Mouse (Mus musculus) hindbrain, embryonic 10.5 days (tissue): ENCODE data around the gene Krt34. TPM values are rescaled to one million over a fixed set of nuclear protein-coding genes. Genes with fewer than 3 reads are reported as not detected.

Source experiments
- DNase-seq: peaks from one replicate; pipeline ENCODE4 v3.0.0-alpha.2; 2017; ENCODE audit warnings: low spot score
- H3K27ac ChIP-seq: fragments of 300-500 bp; sonication (generic); 2 replicates; pipeline ENCODE4 v1.5.1; 2016; ENCODE audit warnings: mild to moderate bottlenecking, moderate library complexity
- H3K27me3 ChIP-seq: fragments of 300-500 bp; sonication (generic); 2 replicates; pipeline ENCODE4 v1.6.1; 2016; ENCODE audit warnings: mild to moderate bottlenecking; ENCODE audit not compliant: poor library complexity, insufficient read depth, severe bottlenecking
- H3K36me3 ChIP-seq: fragments of 300-500 bp; sonication (generic); 2 replicates; pipeline ENCODE4 v1.6.1; 2016; ENCODE audit warnings: mild to moderate bottlenecking, moderate library complexity
- H3K4me1 ChIP-seq: fragments of 300-500 bp; sonication (generic); replicated peaks from 2 replicates; pipeline ENCODE4 v1.6.1; 2016; ENCODE audit warnings: mild to moderate bottlenecking
- H3K4me3 ChIP-seq: fragments of 300-500 bp; sonication (generic); 2 replicates; pipeline ENCODE4 v1.5.1; 2016; ENCODE audit warnings: mild to moderate bottlenecking, moderate library complexity
- H3K9me3 ChIP-seq: fragments of 300-500 bp; sonication (generic); 2 replicates; pipeline ENCODE4 v1.6.1; 2016; ENCODE audit warnings: mild to moderate bottlenecking, moderate library complexity
- WGBS: fragments of 180-500 bp; shearing (Covaris S2); methylation state at CpG from one replicate; pipeline ENCODE4 v1.1.7; 2016; 5-methylcytosine and 5-hydroxymethylcytosine counted together
- polyA plus RNA-seq: library from polyadenylated mRNA; unstranded; fragments of >200 nt; fragmentation: Nextera tagmentation; extraction: Ambion mirVana; gene quantifications from 2 replicates; pipeline ENCODE4 v1.2.1, GENCODE M21; 2016

Gene Krt34
- not detected in 2 replicates for polyA plus RNA-seq

DNA sequence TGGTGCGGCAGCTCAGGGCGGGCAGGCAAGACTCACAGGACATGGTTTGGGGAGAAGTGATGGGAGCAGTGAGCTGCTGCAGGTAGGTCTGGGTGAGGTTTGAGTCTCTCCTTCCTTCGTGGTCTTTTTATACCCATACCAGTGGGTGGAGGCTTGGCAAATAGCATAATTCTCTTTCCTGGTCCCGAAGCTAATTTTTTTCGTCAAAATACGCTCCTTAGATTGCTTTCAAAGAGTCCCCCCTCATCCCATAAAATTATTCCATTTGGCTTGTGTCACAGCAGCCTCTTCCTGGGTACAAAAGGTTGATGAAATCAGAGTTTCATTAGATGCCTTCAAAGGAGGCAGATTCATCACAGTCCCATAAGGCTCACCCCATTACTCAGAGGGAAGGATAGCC is at the start of gene Krt34:
Krt34 (minus strand) TSS at position 101 of the 400 bp plus-strand sequence.
- WGBS, result 87% methylated on average over 6 of the region's 6 CpGs
- H3K4me3 ChIP-seq, result no peak within 1 kb of the TSS
- H3K4me1 ChIP-seq, result no peaks in the 10 kb centered on the region
- H3K9me3 ChIP-seq, result no peaks in the 10 kb centered on the region
- no peak for DNase-seq
- no peaks in the 10 kb centered on the region for H3K36me3 ChIP-seq
- no peak within 1 kb of the TSS for H3K27ac ChIP-seq
- no peaks in the 10 kb centered on the region for H3K27me3 ChIP-seq

DNA sequence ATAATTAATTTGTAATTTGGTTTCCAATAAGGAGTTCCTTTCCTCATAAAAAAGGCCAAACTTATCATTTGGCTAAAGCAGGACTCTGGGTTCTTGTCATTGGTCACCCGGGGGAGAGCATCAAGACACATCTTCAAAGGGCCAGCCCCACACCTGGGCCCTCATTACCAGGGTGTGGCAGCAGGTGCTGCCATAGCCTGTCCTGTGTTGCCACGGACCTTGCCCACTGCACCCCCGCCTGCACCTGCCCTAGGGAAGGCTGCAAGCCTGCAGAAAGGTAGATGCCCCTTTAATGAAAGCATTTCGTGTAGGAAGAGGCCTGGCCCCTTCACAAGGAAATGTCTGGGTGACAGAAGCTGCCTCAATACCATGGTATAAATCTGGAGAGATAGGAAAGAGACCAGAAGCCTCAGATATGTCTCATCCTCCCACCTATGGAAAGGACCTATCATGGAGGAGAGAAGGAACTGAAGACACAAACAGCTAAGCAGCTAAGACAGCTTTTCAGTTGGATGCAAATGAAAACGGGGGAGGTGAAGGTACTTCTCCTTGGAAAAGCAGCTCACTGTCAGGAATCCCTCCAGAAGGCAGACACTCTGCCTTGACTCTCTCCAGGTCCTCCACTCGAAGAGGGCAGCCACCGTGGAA is 47.1 kb upstream of the Krt34 start:
- peaks cover 3% of the 10 kb centered on the region; the same call in 1 of the 2 replicates for H3K9me3 ChIP-seq
- no peak for DNase-seq
- no peak overlapping the region for H3K4me3 ChIP-seq
- no peaks in the 10 kb centered on the region for H3K36me3 ChIP-seq
- WGBS, result 74% methylated on average over 7 of the region's 7 CpGs
- no peaks in the 10 kb centered on the region for H3K4me1 ChIP-seq
- no peaks in the 10 kb centered on the region for H3K27me3 ChIP-seq
- no peak overlapping the region for H3K27ac ChIP-seq

DNA sequence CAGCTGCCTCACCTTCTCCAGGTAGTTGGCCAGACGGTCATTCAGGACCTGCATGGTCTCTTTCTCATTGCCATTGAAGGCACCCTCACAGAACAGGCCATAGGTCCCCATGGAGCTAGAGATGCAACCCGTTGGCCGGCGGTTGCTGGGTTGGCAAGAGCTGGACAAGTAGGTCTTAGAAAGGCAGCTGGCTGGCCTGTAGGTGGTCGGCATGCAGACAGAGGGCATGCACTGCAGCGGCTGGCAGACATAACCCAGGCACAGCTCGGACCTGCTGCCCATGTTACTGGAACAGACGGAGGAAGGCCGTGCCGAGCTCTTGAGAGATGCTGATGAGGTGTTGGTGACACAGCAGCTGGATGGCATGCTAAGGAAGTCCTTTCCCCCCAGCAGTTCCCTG is 46.5 kb upstream of the Krt34 start, which contains the start of gene Krt32:
Krt32 (minus strand) TSS at position 366 of the 400 bp plus-strand sequence.
- no peaks in the 10 kb centered on the region for H3K4me1 ChIP-seq
- 93% methylated on average over 10 of the region's 10 CpGs for WGBS
- H3K9me3 ChIP-seq, result peaks cover 3% of the 10 kb centered on the region; the same call in 1 of the 2 replicates
- no peaks in the 10 kb centered on the region for H3K36me3 ChIP-seq
- no peaks in the 10 kb centered on the region for H3K27me3 ChIP-seq
- H3K27ac ChIP-seq, result no peak within 1 kb of the TSS
- DNase-seq, result no peak
- H3K4me3 ChIP-seq, result no peak within 1 kb of the TSS

DNA sequence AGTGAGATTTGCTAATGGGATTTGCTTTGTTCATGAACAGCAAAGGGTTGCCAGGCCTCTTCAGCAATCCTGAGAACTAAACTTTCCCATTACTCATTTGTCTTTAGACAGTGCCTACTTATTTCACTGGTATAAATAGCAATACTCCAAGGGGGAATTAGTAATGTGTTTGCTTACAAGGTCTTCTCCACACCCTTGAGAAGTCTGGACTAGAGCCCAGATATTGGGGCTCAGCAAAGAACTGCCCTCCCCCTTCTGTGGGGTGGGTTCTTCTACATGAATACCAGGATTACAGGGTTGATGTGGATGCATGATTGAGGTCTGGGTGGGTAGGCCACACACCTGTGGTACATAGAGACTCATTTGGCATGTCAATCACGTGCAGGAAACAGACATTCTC is 32.5 kb upstream of the Krt34 start:
- Histone ChIP-seq H3K4me1 (no peaks in the 10 kb centered on the region), H3K27me3 (no peaks in the 10 kb centered on the region), H3K9me3 (no peaks in the 10 kb centered on the region), H3K36me3 (no peaks in the 10 kb centered on the region), H3K27ac (no peak overlapping the region), H3K4me3 (no peak overlapping the region)
- 68% methylated on average over 1 of the region's 1 CpGs for WGBS
- no peak for DNase-seq

DNA sequence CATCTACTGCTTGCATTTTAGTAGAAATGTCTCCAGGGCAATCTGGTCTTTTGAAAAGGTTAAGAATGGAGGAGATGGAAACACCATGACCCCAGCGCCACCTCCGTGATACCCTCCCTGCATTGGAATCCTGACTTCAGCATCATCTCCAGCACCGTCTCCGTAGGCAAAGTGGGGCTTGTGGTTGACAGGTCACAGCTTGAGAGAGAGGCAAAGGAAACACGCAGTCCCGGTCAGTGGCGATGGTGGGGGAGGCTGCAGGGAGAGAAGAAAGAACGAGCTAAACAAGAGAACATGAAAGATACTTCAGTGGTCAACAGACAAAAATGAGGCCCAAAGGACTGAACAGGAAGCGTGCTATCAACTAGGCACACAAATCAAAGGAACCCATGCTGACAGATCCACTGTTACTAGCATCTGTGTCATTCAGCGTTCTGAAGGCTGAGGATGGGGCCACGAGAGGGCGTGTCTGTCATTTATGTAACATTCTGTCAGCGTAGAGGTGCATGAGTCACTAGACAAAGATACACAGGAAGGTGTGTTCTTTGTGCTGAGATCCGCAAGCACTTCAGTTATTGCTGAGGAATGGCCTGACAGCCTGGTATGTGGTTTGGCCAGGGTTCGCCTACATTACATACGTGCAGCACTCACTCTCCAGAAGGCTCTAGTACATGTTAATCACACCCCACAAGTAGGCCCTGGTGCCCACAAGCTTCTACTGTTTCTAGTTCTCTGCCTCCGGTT is 26.1 kb upstream of the Krt34 start:
- 80% methylated on average over 17 of the region's 17 CpGs for WGBS
- H3K4me3 ChIP-seq, result no peak overlapping the region
- no peak for DNase-seq
- H3K27me3 ChIP-seq, result no peaks in the 10 kb centered on the region
- H3K27ac ChIP-seq, result no peak overlapping the region
- H3K4me1 ChIP-seq, result no peaks in the 10 kb centered on the region
- no peaks in the 10 kb centered on the region for H3K36me3 ChIP-seq
- H3K9me3 ChIP-seq, result no peaks in the 10 kb centered on the region

DNA sequence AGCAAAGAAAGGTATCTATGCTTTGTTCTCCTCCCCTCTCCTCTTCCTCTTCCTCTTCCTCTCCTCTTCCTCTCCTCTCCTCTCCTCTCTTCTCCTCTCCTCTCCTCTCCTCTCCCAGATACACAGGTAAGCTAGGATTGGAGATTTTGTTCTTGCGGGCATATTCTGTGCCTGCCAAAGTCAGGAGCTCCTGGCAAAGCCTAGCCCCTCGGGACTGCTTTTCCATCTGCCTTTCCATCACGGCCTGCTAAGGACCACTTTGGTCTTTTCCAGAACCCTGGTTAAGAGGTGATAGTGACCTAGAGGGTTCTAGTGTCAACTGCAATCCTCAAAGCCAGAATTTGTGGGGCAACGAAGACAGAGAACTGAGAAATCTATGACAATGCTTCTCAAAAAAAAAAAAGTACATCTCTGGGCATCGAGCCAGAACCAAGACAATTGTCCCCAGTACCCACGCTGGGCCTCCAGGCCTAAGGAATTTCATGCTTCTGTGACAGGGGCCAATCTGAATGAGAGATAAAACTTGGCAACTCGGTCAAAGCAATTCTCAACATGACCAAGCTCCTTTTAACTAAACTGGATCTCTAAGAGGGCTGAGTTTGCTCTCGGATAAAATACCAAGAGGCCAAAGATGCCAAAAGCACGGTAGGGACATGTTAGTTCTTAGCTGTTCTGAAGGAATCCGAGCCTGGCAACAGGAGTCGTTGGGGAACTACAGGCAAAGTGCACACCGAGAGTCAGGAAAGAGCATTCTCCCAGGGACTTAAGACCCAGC is 25.1 kb upstream of the Krt34 start:
- DNase-seq, result no peak
- Histone ChIP-seq H3K27me3 (no peaks in the 10 kb centered on the region), H3K36me3 (no peaks in the 10 kb centered on the region), H3K4me1 (no peaks in the 10 kb centered on the region), H3K9me3 (no peaks in the 10 kb centered on the region), H3K4me3 (no peak overlapping the region), H3K27ac (no peak overlapping the region)
- WGBS, result 77% methylated on average over 12 of the region's 12 CpGs

DNA sequence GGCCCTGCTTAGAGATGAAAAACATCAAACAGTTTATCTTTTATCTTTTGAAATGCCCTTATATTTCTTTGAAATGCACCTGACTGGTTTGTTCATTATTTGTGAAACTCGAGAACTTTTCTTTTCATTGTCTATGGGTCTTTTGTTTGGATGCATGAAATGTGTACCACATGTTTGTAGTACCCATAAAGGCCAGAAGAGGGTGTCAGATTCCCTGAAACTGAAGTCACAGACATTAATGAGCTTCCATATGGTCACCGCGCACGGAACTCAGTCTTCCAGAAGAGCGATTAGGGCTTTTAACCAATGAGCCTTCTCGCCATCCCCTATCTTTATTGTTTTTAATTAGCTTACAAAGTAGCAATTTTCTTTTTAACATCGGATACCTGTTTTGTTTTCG is 17.5 kb upstream of the Krt34 start:
- H3K4me1 ChIP-seq, result no peaks in the 10 kb centered on the region
- no peaks in the 10 kb centered on the region for H3K9me3 ChIP-seq
- no peak for DNase-seq
- H3K27me3 ChIP-seq, result no peaks in the 10 kb centered on the region
- H3K27ac ChIP-seq, result no peak overlapping the region
- no peaks in the 10 kb centered on the region for H3K36me3 ChIP-seq
- H3K4me3 ChIP-seq, result no peak overlapping the region
- 71% methylated on average over 8 of the region's 8 CpGs for WGBS

DNA sequence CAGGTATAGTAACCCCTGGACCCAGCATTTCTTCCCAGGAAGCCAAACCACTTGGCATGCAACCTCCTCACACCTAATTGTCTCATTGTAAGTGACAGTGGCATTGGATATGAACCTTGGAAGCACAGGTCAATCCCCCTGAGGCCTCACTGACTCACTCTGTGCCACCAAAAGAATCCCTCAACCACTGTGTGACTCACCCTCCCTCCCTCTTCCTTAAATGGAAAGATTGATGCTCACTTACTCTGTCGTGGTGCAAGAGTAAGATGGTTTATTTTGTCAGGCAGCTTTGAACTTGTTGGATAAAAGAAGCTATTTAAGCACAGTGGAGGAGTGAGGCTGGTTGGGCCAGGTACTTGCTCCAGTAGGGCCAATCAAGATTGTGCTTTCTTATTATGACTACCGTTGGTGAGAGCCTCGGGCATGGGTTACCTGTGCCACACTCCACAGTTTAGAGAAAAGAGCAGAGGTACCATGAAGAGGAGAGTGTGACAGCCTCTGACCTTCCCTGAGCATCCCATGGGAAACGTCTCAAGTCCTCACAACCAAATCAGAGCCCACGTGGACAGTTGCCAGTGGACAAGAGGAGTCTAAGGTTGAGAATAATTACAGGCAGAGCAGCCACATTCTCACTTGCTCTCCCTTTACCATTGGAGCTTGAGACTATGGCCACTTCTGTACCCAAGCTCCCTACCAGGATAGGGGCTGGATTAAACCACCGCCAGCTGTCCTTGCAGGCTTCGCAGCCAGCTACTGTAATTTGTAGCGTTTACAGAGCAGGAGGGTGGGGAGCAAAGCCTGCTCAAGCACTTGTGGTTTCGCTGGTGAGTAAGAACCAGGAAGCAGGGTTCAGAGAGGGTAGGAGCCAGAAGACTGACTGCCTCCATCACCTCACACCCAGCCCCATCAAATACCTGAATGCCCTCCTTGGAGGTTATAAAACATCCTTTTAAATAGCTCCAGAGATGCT is 14.6 kb upstream of the Krt34 start:
- DNase-seq, result no peak
- H3K36me3 ChIP-seq, result no peaks in the 10 kb centered on the region
- no peaks in the 10 kb centered on the region for H3K27me3 ChIP-seq
- H3K27ac ChIP-seq, result no peak overlapping the region
- H3K9me3 ChIP-seq, result no peaks in the 10 kb centered on the region
- WGBS, result 77% methylated on average over 9 of the region's 9 CpGs
- H3K4me1 ChIP-seq, result no peaks in the 10 kb centered on the region
- no peak overlapping the region for H3K4me3 ChIP-seq

DNA sequence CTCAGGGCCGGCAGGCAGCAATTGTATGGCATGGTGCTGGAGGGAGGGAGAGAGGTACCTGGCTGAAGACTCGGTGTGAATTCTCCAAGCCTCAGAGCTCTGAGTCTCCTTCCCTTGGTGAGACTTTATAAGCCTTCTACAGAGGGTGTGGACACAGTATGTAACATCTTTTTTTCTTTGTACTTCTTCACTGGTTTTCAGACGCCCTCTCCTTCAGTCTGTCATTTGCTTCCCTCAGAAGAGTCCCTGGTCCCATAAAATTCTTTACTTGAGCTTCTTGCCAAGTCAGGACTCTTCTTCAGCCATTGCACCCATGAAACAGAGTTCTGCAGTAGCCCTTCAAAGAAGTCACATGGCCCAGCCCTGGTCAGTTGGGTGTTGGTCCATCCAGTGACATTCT is 9.1 kb upstream of the Krt34 start, which contains the start of gene Krt31:
Krt31 (minus strand) TSS at position 101 of the 400 bp plus-strand sequence.
- no peaks in the 10 kb centered on the region for H3K27me3 ChIP-seq
- H3K27ac ChIP-seq, result no peak within 1 kb of the TSS
- H3K4me3 ChIP-seq, result no peak within 1 kb of the TSS
- no peaks in the 10 kb centered on the region for H3K9me3 ChIP-seq
- 86% methylated on average over 3 of the region's 3 CpGs for WGBS
- H3K36me3 ChIP-seq, result no peaks in the 10 kb centered on the region
- no peak for DNase-seq
- no peaks in the 10 kb centered on the region for H3K4me1 ChIP-seq

DNA sequence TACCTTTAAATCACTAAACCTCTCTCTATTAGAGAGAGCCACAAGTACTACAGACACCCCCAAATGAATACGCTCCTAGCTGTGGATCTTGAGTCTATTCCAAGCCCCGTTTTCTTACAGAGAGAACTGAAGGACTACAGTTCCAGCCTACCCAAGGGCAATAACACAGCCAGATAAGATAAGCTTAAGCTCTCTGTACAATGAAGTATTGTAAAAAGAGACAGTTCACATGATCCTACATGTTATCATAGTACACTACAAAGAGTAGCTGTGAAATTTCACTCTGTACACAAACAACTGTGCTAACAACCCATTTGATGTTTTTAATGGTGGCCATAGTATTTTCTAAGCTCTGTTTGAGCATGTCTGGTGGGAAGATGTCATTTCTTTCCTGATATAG is 5.8 kb upstream of the Krt34 start:
- 93% methylated on average over 2 of the region's 2 CpGs for WGBS
- H3K9me3 ChIP-seq, result no peaks in the 10 kb centered on the region
- no peaks in the 10 kb centered on the region for H3K27me3 ChIP-seq
- no peak overlapping the region for H3K4me3 ChIP-seq
- no peaks in the 10 kb centered on the region for H3K4me1 ChIP-seq
- DNase-seq, result no peak
- no peak overlapping the region for H3K27ac ChIP-seq
- H3K36me3 ChIP-seq, result no peaks in the 10 kb centered on the region

DNA sequence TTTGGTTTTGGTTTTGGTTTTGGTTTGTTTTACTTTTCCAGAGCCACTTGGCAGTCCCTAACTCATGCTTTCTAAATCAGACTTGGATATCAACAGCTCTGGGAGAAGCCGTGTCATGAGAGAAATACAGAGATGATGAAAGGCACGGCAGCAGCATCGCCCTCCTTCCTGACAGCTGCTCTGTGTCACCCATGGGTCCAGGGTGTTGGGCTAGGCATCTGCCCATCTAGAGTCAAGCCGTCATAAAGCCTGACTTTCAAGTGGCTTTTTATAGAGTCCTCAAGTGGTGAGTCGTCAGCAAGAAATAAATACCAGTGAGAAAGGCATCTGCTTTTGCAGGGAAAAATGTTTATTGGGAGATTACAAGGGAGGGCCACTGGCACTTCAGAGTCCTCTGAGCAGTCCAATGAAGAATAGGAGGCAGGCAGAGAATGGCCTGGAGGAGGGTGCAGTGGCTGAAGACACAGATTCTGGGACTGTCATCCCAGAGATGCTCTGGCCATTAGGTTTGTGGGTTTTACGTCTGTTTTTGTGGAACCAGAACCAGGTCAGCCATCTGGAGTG is 5.0 kb upstream of the Krt34 start:
- no peak overlapping the region for H3K27ac ChIP-seq
- 87% methylated on average over 6 of the region's 6 CpGs for WGBS
- no peak overlapping the region for H3K4me3 ChIP-seq
- H3K36me3 ChIP-seq, result no peaks in the 10 kb centered on the region
- H3K27me3 ChIP-seq, result no peaks in the 10 kb centered on the region
- H3K9me3 ChIP-seq, result no peaks in the 10 kb centered on the region
- no peak for DNase-seq
- H3K4me1 ChIP-seq, result no peaks in the 10 kb centered on the region

DNA sequence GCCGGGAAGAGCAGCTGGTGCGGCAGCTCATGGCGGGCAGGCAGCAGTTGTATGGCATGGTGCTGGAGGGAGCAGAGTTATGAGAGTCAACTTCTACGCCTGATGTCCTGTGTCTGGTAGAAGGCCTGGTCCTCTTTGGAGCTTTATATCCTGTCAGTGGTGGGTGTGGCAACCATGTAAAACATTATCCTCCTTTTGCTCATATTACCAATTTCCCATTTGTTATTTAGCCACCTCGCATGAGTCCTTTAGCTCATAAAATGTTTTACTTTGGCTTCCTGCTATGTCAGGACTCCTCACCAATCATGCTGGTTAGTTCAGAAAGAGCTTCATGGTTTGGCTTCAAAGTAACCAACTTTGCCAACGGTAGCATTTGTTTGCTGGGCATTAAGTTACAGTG is 11.6 kb downstream of the Krt34 start, which contains the start of gene Krt33b:
Krt33b (minus strand) TSS at position 101 of the 400 bp plus-strand sequence.
- DNase-seq, result no peak
- WGBS, result 92% methylated on average over 6 of the region's 6 CpGs
- peaks cover 5% of the 10 kb centered on the region for H3K4me1 ChIP-seq
- no peak within 1 kb of the TSS for H3K27ac ChIP-seq
- no peaks in the 10 kb centered on the region for H3K9me3 ChIP-seq
- H3K27me3 ChIP-seq, result no peaks in the 10 kb centered on the region
- no peaks in the 10 kb centered on the region for H3K36me3 ChIP-seq
- no peak within 1 kb of the TSS for H3K4me3 ChIP-seq
